Comparison of ENCODE assay signal across 29 mouse cellular contexts in genomic region chr13:80614971-80615370, GRCm38 (mm10).
DNase-seq lines count a peak whose midpoint lies in the region; ATAC-seq and TF ChIP-seq lines count a peak whose summit lies in the region.
"Had no signal": no experiment of that assay in that cellular context is flagged by ENCODE, and none has a peak within 500 bp of the region (broad histone marks: within the 10 kb centered on the region; RNA-seq: fewer than 3 reads in every experiment).

No protein-coding gene starts in this region.

- no peaks in the 10 kb centered on the region for H3K36me3 ChIP-seq in hindbrain, embryonic 11.5 days (ENCODE audit: control insufficient read depth, insufficient read depth, low read length)
- H3K36me3 ChIP-seq in hindbrain, embryonic 12.5 days: no peaks in the 10 kb centered on the region
- no peaks in the 10 kb centered on the region for H3K36me3 ChIP-seq in midbrain, embryonic 13.5 days
- no peaks in the 10 kb centered on the region for H3K36me3 ChIP-seq in midbrain, embryonic 10.5 days
- H3K36me3 ChIP-seq in forebrain, postnatal 0 days (ENCODE audit: insufficient read depth): no peaks in the 10 kb centered on the region
- no peaks in the 10 kb centered on the region for H3K36me3 ChIP-seq in heart, embryonic 11.5 days (ENCODE audit: control insufficient read depth, insufficient read depth, low read length)
- H3K36me3 ChIP-seq: embryonic facial prominence, embryonic 12.5 days; G1E; hindbrain, embryonic 10.5 days; limb, embryonic 10.5 days; limb, embryonic 15.5 days; liver, embryonic 13.5 days had no signal

- ATAC-seq in hindbrain, embryonic 11.5 days (ENCODE audit: low FRiP score): 0 out of 2 replicates have a peak, but pooled peaks have one; percentile 31
- ATAC-seq in hindbrain, embryonic 12.5 days (ENCODE audit: low FRiP score): no peak
- ATAC-seq in midbrain, embryonic 13.5 days: 0 out of 2 replicates have a peak, but pooled peaks have one; percentile 60
- ATAC-seq in forebrain, postnatal 0 days: peak; percentile 69
- no peak for ATAC-seq in heart, embryonic 11.5 days (replicated peaks; ENCODE audit: insufficient number of reproducible peaks, low FRiP score, low TSS enrichment)
- ATAC-seq: lung, postnatal 0 days had no signal

- no peak for TF ChIP-seq CTCF in forebrain, postnatal 0 days (IDR thresholded peaks at IDR 0.05; ENCODE audit: low read depth)

- no peak overlapping the region for H3K9ac ChIP-seq in hindbrain, embryonic 11.5 days (ENCODE audit: low read depth, low read length)
- no peak overlapping the region for H3K9ac ChIP-seq in hindbrain, embryonic 12.5 days
- H3K9ac ChIP-seq in midbrain, embryonic 13.5 days (replicated peaks): no peak overlapping the region
- no peak overlapping the region for H3K9ac ChIP-seq in forebrain, postnatal 0 days
- H3K9ac ChIP-seq in heart, embryonic 11.5 days (ENCODE audit: low read depth, low read length): no peak overlapping the region
- H3K9ac ChIP-seq: embryonic facial prominence, embryonic 12.5 days; limb, embryonic 15.5 days; liver, embryonic 13.5 days had no signal

- H3K4me3 ChIP-seq in hindbrain, embryonic 11.5 days (ENCODE audit: low read depth, low read length): no peak overlapping the region
- no peak overlapping the region for H3K4me3 ChIP-seq in hindbrain, embryonic 12.5 days
- no peak overlapping the region for H3K4me3 ChIP-seq in midbrain, embryonic 13.5 days (replicated peaks)
- no peak overlapping the region for H3K4me3 ChIP-seq in midbrain, embryonic 10.5 days
- H3K4me3 ChIP-seq in forebrain, postnatal 0 days (ENCODE audit: low read depth, low read length): no peak overlapping the region
- H3K4me3 ChIP-seq in heart, embryonic 11.5 days (ENCODE audit: low read depth, low read length): no peak overlapping the region
- H3K4me3 ChIP-seq: embryonic facial prominence, embryonic 12.5 days; hindbrain, embryonic 10.5 days; limb, embryonic 10.5 days; limb, embryonic 15.5 days; liver, embryonic 13.5 days; megakaryocyte, embryonic 14.5 days had no signal

- H3K9me3 ChIP-seq in hindbrain, embryonic 11.5 days (ENCODE audit: control insufficient read depth, low read length): no peaks in the 10 kb centered on the region
- H3K9me3 ChIP-seq in hindbrain, embryonic 12.5 days (replicated peaks): no peaks in the 10 kb centered on the region
- H3K9me3 ChIP-seq in midbrain, embryonic 13.5 days: no peaks in the 10 kb centered on the region
- H3K9me3 ChIP-seq in midbrain, embryonic 10.5 days (replicated peaks): no peaks in the 10 kb centered on the region
- no peaks in the 10 kb centered on the region for H3K9me3 ChIP-seq in forebrain, postnatal 0 days (ENCODE audit: low read length)
- H3K9me3 ChIP-seq in heart, embryonic 11.5 days (replicated peaks; ENCODE audit: control insufficient read depth, low read length): no peaks in the 10 kb centered on the region
- H3K9me3 ChIP-seq: embryonic facial prominence, embryonic 12.5 days; G1E; hindbrain, embryonic 10.5 days; limb, embryonic 10.5 days; limb, embryonic 15.5 days; liver, embryonic 13.5 days; megakaryocyte, embryonic 14.5 days had no signal

- H3K4me2 ChIP-seq in hindbrain, embryonic 11.5 days (replicated peaks; ENCODE audit: low read depth, low read length): no peak overlapping the region
- H3K4me2 ChIP-seq in hindbrain, embryonic 12.5 days (replicated peaks): no peak overlapping the region
- H3K4me2 ChIP-seq in midbrain, embryonic 13.5 days (replicated peaks): no peak overlapping the region
- no peak overlapping the region for H3K4me2 ChIP-seq in forebrain, postnatal 0 days (ENCODE audit: low read depth)
- H3K4me2 ChIP-seq in heart, embryonic 11.5 days: no peak overlapping the region
- H3K4me2 ChIP-seq: embryonic facial prominence, embryonic 12.5 days; limb, embryonic 15.5 days; liver, embryonic 13.5 days had no signal

- DNase-seq in hindbrain, embryonic 11.5 days (ENCODE audit: low spot score): no peak
- DNase-seq in midbrain, embryonic 10.5 days (ENCODE audit: low spot score): no peak
- DNase-seq in forebrain, postnatal 0 days: no peak
- DNase-seq in retina, embryonic 14.5 days (ENCODE audit: low spot score): no peak
- DNase-seq: adrenal gland, adult 8-10 months; cerebellum, adult 11-12 months; cerebellum, adult 9-11 months; embryo, embryonic 11 days; heart, postnatal 14 days; kidney, adult 2 months; kidney, postnatal 4 days; liver, embryonic 13.5 days; lung, adult 18-20 months; lung, postnatal 4 days; right cerebral cortex, postnatal 4 days; thymus, adult 18-20 months; thymus, postnatal 25 days had no signal

- H3K4me1 ChIP-seq in hindbrain, embryonic 11.5 days (replicated peaks; ENCODE audit: control insufficient read depth, insufficient read depth, low read length): no peaks in the 10 kb centered on the region
- no peaks in the 10 kb centered on the region for H3K4me1 ChIP-seq in hindbrain, embryonic 12.5 days
- peaks cover 11% of the 10 kb centered on the region for H3K4me1 ChIP-seq in midbrain, embryonic 13.5 days (replicated peaks)
- peaks cover 2% of the 10 kb centered on the region; the same call in 1 of the 2 replicates for H3K4me1 ChIP-seq in midbrain, embryonic 10.5 days
- H3K4me1 ChIP-seq in forebrain, postnatal 0 days (ENCODE audit: insufficient read depth): no peaks in the 10 kb centered on the region; the same call in 1 of the 2 replicates
- H3K4me1 ChIP-seq in heart, embryonic 11.5 days (ENCODE audit: control insufficient read depth, insufficient read depth, low read length): no peaks in the 10 kb centered on the region
- H3K4me1 ChIP-seq: embryonic facial prominence, embryonic 12.5 days; hindbrain, embryonic 10.5 days; limb, embryonic 10.5 days; limb, embryonic 15.5 days; liver, embryonic 13.5 days; megakaryocyte, embryonic 14.5 days had no signal

- H3K27me3 ChIP-seq in hindbrain, embryonic 11.5 days (ENCODE audit: control insufficient read depth, insufficient read depth, low read length): no peaks in the 10 kb centered on the region
- no peaks in the 10 kb centered on the region for H3K27me3 ChIP-seq in hindbrain, embryonic 12.5 days
- H3K27me3 ChIP-seq in midbrain, embryonic 13.5 days: 0 out of 2 replicates have a peak, but pooled peaks cover 2% of the 10 kb centered on the region
- peaks cover 4% of the 10 kb centered on the region; the same call in 1 of the 2 replicates for H3K27me3 ChIP-seq in midbrain, embryonic 10.5 days (ENCODE audit: low read depth, poor library complexity, severe bottlenecking)
- no peaks in the 10 kb centered on the region for H3K27me3 ChIP-seq in forebrain, postnatal 0 days (ENCODE audit: insufficient read depth, low read length)
- H3K27me3 ChIP-seq in heart, embryonic 11.5 days (ENCODE audit: control insufficient read depth, insufficient read depth, low read length): no peaks in the 10 kb centered on the region
- H3K27me3 ChIP-seq: embryonic facial prominence, embryonic 12.5 days; limb, embryonic 15.5 days; liver, embryonic 13.5 days; megakaryocyte, embryonic 14.5 days had no signal

- H3K27ac ChIP-seq in hindbrain, embryonic 11.5 days (ENCODE audit: low read depth, low read length): no peak overlapping the region
- no peak overlapping the region for H3K27ac ChIP-seq in hindbrain, embryonic 12.5 days
- H3K27ac ChIP-seq in midbrain, embryonic 13.5 days: peak overlapping the region; percentile 54
- no peak overlapping the region; the same call in 1 of the 2 replicates for H3K27ac ChIP-seq in midbrain, embryonic 10.5 days (replicated peaks)
- peak overlapping the region; percentile 41; the same call in 1 of the 2 replicates for H3K27ac ChIP-seq in forebrain, postnatal 0 days (ENCODE audit: low read depth, low read length)
- H3K27ac ChIP-seq in heart, embryonic 11.5 days (ENCODE audit: low read depth, low read length): no peak overlapping the region
- H3K27ac ChIP-seq: embryonic facial prominence, embryonic 12.5 days; hindbrain, embryonic 10.5 days; kidney, postnatal 0 days; limb, embryonic 10.5 days; limb, embryonic 15.5 days; liver, embryonic 13.5 days; stomach, postnatal 0 days had no signal

- WGBS in hindbrain, embryonic 11.5 days: 58% methylated on average over 5 of the region's 5 CpGs
- WGBS in hindbrain, embryonic 12.5 days: 59% methylated on average over 5 of the region's 5 CpGs
- WGBS in midbrain, embryonic 13.5 days: 43% methylated on average over 5 of the region's 5 CpGs
- 69% methylated on average over 5 of the region's 5 CpGs for WGBS in midbrain, embryonic 10.5 days
- WGBS in forebrain, postnatal 0 days: 30% methylated on average over 5 of the region's 5 CpGs
- WGBS in heart, embryonic 11.5 days (ENCODE audit: insufficient replicate concordance): 64% methylated on average over 5 of the region's 5 CpGs

Comparison
In these comparisons a context has a peak if more than half of its experiments do, and no peak if none do; other contexts are left out.
1. ATAC-seq: peak in hindbrain, embryonic 11.5 days (single experiment), midbrain, embryonic 13.5 days (single experiment) and forebrain, postnatal 0 days (single experiment); none in hindbrain, embryonic 12.5 days (single experiment) and heart, embryonic 11.5 days (single experiment).
2. H3K27ac ChIP-seq: peak in midbrain, embryonic 13.5 days (single experiment) and forebrain, postnatal 0 days (single experiment); none in hindbrain, embryonic 11.5 days (single experiment), hindbrain, embryonic 12.5 days (single experiment), midbrain, embryonic 10.5 days (single experiment) and heart, embryonic 11.5 days (single experiment).